Mouse (Mus musculus): ENCODE data around the gene Ier3. TPM values are rescaled to one million over a fixed set of nuclear protein-coding genes. Genes with fewer than 3 reads are reported as not detected.

The Ier3 gene
- polyA plus RNA-seq, 1 experiment from 2014 or later = 5.5 TPM

DNA sequence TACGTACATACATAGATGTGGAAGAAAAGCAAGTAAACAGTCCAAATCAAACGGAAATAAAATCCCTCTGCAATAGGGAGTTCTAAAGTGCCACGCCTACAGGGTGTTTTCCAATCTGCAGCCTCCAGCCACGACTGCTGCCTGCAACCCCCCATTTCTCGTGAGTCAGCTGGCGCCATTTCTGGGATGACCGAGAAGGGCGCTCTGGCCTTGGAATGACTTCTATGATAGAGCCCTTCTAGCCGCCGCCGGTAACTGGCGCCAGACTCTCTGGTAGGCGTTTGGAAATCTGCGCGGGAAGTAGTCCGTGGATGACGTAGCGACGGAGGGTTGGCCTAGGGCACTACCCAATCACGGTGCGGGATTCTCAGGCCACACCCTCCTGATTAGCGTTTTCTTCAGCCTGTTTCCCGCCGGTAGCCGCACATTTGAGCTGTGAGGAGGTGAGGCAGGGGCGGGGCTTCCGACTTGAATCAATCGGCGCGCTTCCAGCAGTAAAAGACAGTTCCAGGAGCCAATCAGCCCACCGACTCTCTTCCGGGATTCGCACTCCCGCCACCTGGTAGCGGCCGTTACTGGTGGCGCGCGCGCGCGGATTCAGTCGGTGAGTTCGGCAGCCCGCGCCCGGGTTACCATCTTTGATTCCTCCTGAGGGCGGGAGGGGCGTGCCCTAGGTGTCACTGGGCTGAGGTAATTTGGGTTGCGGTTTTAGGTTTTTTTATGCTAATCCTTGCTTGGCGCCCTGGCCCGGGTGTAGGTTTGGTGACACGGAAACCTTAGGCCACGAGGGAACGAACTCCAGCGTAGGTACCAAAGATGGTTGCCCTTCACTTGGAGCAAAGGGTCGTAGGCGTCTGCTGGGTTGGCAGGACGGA lies 19.8 kb downstream of the Ier3 start, which contains the start of gene Mdc1:
Mdc1 (plus strand) TSS at position 440 of the 875 bp plus-strand sequence.
- H3K27ac ChIP-seq = peak within 1 kb of the TSS; percentile 93
- H3K4me1 ChIP-seq = peaks cover 21% of the 10 kb centered on the region; the same call in 1 of the 2 replicates
- no peaks in the 10 kb centered on the region for H3K27me3 ChIP-seq (ENCODE audit: low read depth, poor library complexity, severe bottlenecking)
- H3K9me3 ChIP-seq (replicated peaks) = no peaks in the 10 kb centered on the region
- H3K36me3 ChIP-seq = peaks cover 31% of the 10 kb centered on the region
- WGBS = under 1% methylated on average over 59 of the region's 59 CpGs
- DNase-seq (ENCODE audit: low spot score) = peak; percentile 98
- peak within 1 kb of the TSS; percentile 68 for H3K4me3 ChIP-seq

DNA sequence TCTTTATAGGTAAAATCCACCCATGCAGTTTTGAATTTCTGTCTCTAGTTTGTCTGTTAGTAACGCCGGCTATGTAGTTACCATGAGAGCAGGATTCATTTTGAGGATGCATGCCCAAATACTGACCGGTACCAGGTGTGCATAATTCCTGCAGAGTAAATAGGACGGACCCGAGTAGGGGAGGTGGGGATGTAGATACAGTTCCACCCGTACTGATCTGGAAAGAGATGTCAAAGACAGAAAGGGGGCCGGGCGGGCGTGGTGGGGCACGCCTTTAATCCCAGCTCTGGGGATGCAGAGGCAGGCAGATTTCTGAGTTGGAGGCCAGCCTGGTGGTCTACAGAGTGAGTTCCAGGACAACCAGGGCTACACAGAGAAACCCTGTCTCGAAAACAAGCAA lies 20.5 kb downstream of the Ier3 start:
- H3K36me3 ChIP-seq = peaks cover 31% of the 10 kb centered on the region
- H3K4me3 ChIP-seq = peak overlapping the region; percentile 68
- H3K4me1 ChIP-seq = peaks cover 21% of the 10 kb centered on the region; the same call in 1 of the 2 replicates
- WGBS = 22% methylated on average over 11 of the region's 11 CpGs
- no peaks in the 10 kb centered on the region for H3K9me3 ChIP-seq (replicated peaks)
- H3K27me3 ChIP-seq (ENCODE audit: low read depth, poor library complexity, severe bottlenecking) = no peaks in the 10 kb centered on the region
- DNase-seq (ENCODE audit: low spot score) = peak; percentile 56
- H3K27ac ChIP-seq = peak overlapping the region; percentile 93

DNA sequence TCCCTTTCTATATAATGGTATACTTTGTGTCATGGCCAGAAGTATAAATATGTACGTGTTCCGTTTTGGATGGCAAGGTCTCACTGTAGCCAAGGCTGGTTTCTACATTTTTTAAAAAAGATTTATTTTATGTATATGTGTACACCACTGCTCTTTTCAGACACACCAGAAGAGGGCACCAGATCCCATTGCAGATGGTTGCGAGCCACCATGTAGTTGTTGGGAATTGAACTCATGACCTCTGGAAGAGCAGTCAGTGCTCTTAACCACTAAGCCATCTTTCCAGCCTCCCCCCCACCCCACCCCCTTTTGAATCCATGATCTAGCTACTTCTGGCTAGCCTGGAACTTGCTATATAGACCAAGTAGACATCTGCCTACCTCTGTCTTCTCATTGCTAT lies 22.0 kb downstream of the Ier3 start:
- Histone ChIP-seq H3K9me3 (replicated peaks) (no peaks in the 10 kb centered on the region), H3K36me3 (peaks cover 46% of the 10 kb centered on the region), H3K27ac (no peak overlapping the region), H3K4me1 (peaks cover 21% of the 10 kb centered on the region; the same call in 1 of the 2 replicates), H3K4me3 (no peak overlapping the region), H3K27me3 (ENCODE audit: low read depth, poor library complexity, severe bottlenecking) (no peaks in the 10 kb centered on the region)
- 93% methylated on average over 3 of the region's 3 CpGs for WGBS
- no peak for DNase-seq (ENCODE audit: low spot score)

DNA sequence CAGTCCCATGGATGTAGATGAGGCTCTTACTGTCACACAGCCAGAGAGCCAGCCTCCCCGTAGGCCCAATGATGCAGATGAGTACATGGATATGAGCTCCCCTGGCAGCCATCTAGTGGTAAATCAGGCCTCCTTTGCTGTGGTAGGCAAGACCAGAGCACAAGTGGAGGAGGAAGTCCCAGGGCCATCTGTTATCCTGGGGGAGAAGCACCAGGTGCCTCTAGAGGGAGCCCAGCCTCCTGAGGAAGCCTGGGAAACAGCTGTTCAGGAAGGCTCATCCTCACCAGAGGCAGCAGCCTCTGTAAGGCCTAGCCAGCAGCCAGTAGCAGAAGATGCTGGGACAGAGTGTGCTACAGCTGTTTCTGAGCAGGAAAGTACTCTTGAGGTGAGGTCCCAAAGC lies 26.6 kb downstream of the Ier3 start:
- H3K27me3 ChIP-seq (ENCODE audit: low read depth, poor library complexity, severe bottlenecking) = no peaks in the 10 kb centered on the region
- H3K4me3 ChIP-seq = no peak overlapping the region; the same call in 1 of the 2 replicates
- peaks cover 90% of the 10 kb centered on the region for H3K36me3 ChIP-seq
- WGBS = 72% methylated on average over 1 of the region's 1 CpGs
- no peaks in the 10 kb centered on the region for H3K9me3 ChIP-seq (replicated peaks)
- peaks cover 1% of the 10 kb centered on the region; the same call in 1 of the 2 replicates for H3K4me1 ChIP-seq
- DNase-seq (ENCODE audit: low spot score) = no peak
- H3K27ac ChIP-seq = no peak overlapping the region

DNA sequence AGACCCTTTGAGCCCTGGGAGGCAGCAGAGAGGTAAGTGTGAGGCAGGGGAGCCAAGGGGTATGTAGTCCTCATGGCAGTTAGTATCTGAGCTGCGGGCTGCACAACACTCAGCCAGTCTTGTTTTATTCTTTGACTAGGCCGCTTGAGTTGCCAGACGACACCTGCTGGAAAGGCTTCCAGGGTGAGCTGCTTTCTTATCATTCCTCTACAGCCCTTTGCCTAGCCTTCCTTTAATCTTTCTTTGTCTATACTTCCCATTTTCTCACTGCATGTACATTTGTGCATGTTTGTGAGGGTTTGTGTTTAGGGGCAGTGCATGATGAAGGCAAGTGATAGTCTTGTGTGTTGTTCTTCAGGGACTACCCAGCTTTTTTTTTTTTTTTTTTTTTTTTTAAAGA lies 29.5 kb downstream of the Ier3 start:
- 89% methylated on average over 3 of the region's 3 CpGs for WGBS
- Histone ChIP-seq H3K27me3 (ENCODE audit: low read depth, poor library complexity, severe bottlenecking) (no peaks in the 10 kb centered on the region), H3K36me3 (peaks cover 95% of the 10 kb centered on the region), H3K27ac (no peak overlapping the region), H3K4me1 (no peaks in the 10 kb centered on the region), H3K9me3 (replicated peaks) (no peaks in the 10 kb centered on the region), H3K4me3 (no peak overlapping the region)
- no peak for DNase-seq (ENCODE audit: low spot score)

DNA sequence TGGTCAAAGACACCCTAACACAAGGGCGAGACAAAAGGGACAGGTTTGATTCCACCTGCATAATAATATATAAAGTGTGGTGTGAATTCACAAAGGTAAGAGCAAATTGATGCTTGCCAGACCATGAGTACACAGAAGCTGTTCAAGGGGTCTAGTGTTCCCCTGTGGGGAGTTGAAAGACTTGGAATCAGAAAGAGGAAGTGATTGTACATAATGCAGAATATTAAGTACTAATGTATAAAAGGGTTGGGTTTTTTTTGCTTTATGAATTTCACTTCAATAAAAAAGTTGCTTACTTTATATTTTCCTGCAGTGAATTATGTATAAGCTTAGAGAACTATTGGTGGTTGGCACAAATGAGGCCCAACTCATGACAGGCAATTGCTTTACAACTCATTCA lies 37.9 kb downstream of the Ier3 start:
- DNase-seq (ENCODE audit: low spot score) = no peak
- H3K4me1 ChIP-seq = peaks cover 20% of the 10 kb centered on the region; the same call in 1 of the 2 replicates
- H3K27ac ChIP-seq = no peak overlapping the region
- peaks cover 61% of the 10 kb centered on the region for H3K36me3 ChIP-seq
- no peak overlapping the region for H3K4me3 ChIP-seq
- no peaks in the 10 kb centered on the region for H3K9me3 ChIP-seq (replicated peaks)
- no peaks in the 10 kb centered on the region for H3K27me3 ChIP-seq (ENCODE audit: low read depth, poor library complexity, severe bottlenecking)
- 91% methylated on average over 1 of the region's 1 CpGs for WGBS

DNA sequence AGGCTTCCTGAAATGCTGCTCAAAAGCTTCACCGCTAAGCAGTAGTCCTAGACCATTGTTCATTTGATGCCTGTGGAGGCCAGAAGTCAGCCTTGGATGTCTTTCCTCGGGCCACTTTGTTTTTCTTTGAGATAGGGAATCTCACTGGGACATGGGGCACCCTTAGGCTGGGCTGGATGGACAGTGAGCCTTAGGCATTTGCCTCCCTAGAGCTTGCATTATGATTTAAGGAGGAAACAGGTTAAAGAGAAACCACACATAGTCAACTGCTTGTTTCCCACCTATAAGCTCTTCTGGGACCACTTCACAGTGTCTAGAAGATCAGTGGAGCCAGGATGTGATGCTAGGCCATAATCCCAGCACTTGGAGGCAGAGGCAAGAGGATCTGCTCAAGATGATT lies 38.4 kb downstream of the Ier3 start:
- H3K4me1 ChIP-seq = peaks cover 25% of the 10 kb centered on the region; the same call in 1 of the 2 replicates
- 71% methylated on average over 2 of the region's 2 CpGs for WGBS
- H3K4me3 ChIP-seq = no peak overlapping the region
- peaks cover 59% of the 10 kb centered on the region for H3K36me3 ChIP-seq
- H3K9me3 ChIP-seq (replicated peaks) = no peaks in the 10 kb centered on the region
- no peaks in the 10 kb centered on the region for H3K27me3 ChIP-seq (ENCODE audit: low read depth, poor library complexity, severe bottlenecking)
- DNase-seq (ENCODE audit: low spot score) = no peak
- H3K27ac ChIP-seq = no peak overlapping the region

DNA sequence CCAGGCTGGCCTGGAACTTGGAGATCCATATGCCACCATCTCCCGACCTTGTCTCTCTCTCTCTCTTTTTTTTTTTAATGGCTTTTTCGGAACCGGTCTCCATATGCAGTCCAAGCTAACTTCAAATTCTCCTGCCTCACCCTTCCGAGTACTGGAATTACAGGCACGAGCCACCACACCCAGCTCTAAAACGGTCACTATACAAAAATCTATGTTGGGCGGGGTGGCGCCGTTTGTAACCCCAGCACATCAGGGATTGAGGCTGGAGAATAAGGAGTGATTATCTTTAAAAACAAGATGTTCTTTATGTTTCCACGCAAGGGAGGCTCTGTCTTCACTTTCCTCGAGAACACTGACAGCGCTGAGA lies 39.3 kb downstream of the Ier3 start:
- Histone ChIP-seq H3K36me3 (peaks cover 53% of the 10 kb centered on the region), H3K9me3 (replicated peaks) (no peaks in the 10 kb centered on the region), H3K27me3 (ENCODE audit: low read depth, poor library complexity, severe bottlenecking) (no peaks in the 10 kb centered on the region), H3K4me3 (peak overlapping the region; percentile 86), H3K27ac (peak overlapping the region; percentile 95), H3K4me1 (peaks cover 34% of the 10 kb centered on the region)
- WGBS = 5% methylated on average over 12 of the region's 12 CpGs
- no peak for DNase-seq (ENCODE audit: low spot score)

DNA sequence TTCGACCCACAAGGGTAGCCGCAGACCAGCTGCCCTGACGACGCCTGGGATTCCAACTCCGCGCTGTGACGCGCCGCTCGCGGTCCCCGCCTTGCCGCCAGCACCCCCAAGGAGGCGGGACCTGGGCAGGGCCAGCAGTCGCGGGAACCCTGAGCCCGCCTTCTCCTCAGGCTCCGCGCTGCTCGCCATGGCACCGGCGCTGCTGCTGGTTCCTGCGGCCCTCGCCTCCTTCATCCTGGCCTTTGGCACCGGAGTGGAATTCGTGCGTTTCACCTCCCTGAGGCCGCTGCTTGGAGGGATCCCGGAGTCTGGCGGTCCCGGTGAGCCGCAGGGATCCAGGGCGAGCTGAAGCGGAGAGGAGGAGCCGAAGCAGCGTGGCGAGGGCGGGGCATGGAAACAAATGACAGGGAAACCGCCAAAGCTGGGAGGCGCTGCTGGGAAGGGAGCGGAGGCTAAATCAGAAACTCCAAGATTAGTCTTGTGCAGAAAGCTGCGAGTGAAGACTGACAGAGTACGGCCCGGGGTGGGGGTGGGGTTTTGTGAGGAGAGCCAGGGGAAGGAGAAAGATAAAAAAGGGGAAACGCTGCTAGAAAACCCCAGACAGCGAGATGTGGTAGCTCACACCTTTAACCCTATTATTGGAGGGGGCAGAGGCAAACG lies 39.8 kb downstream of the Ier3 start, which contains the start of gene Nrm:
Nrm (plus strand) TSS at position 121 of the 660 bp plus-strand sequence.
- peaks cover 51% of the 10 kb centered on the region for H3K36me3 ChIP-seq
- no peaks in the 10 kb centered on the region for H3K9me3 ChIP-seq (replicated peaks)
- no peaks in the 10 kb centered on the region for H3K27me3 ChIP-seq (ENCODE audit: low read depth, poor library complexity, severe bottlenecking)
- H3K4me3 ChIP-seq = peak within 1 kb of the TSS; percentile 86
- DNase-seq (ENCODE audit: low spot score) = peak; percentile 91
- under 1% methylated on average over 47 of the region's 47 CpGs for WGBS
- peak within 1 kb of the TSS; percentile 95 for H3K27ac ChIP-seq
- H3K4me1 ChIP-seq = peaks cover 39% of the 10 kb centered on the region

DNA sequence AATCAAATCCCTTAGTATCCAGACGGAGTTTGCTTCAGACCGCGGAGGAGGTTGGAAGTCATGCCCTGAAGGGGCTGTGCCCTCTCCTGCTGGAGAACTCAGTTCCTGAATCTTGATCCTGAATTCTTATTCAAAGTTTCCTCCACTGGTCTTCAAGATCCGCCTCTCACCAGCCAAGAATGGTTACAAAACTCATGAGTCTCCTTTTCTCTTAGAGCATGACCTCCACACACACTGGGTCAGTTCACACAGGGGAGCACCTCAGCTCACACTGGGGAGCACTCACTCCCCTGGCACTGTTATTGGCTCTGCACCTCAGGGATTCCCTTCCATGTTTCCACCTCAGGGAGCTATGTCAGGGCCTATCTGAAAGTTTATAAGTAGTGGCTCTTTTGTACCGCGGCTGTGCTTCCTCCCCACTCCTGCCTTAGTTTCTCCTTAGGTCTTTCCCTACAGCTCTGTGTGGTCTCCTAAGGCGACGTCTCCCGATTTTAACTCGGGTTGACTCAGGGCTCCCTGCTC lies 43.4 kb downstream of the Ier3 start:
- Histone ChIP-seq H3K27me3 (ENCODE audit: low read depth, poor library complexity, severe bottlenecking) (no peaks in the 10 kb centered on the region), H3K36me3 (peaks cover 29% of the 10 kb centered on the region), H3K4me3 (peak overlapping the region; percentile 73), H3K27ac (peak overlapping the region; percentile 97), H3K4me1 (peaks cover 71% of the 10 kb centered on the region), H3K9me3 (replicated peaks) (no peaks in the 10 kb centered on the region)
- DNase-seq (ENCODE audit: low spot score) = no peak
- 24% methylated on average over 10 of the region's 10 CpGs for WGBS

DNA sequence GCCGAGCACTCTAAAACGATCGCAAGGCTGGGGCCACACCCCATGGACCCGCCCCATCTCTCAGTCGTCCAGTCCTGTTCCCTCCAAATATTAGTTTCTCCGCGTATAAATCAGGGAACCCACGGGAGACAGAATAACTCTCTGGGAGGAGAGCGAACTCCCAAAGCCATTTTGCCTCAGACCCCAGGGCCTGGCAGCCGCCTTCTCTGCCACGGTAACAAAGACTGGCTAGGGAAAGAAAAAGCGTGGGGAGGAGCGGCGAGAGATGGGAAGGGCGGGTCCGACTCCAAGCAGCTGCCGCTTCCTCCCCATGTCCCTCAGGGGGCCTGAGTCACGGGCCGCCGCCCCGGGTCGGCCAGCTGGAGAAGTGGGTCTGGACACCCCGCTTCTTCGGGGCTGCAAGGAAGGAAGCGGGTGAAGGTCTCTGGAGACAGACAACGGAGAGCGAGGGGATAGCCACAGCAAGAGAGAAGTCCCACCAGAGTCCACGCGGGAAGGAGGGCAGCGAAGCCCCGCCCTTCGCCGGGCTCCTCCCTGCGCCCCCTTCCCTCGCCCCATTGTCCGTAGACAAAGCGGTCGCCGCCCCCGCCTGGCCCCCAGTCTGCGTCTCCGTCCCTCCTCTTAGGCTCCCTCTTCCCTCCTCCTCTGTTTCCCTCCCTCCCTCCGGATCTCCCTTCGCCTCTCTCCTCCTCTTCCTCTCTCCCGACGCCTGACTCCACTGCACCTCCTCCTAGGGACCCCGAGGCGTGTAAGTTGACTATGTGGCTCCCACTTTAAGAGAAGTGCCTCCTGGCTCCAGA lies 44.2 kb downstream of the Ier3 start, which contains the start of gene Ppp1r18:
Ppp1r18 (plus strand) TSS at position 113 of the 800 bp plus-strand sequence.
- Histone ChIP-seq H3K27ac (peak within 1 kb of the TSS; percentile 97), H3K9me3 (replicated peaks) (no peaks in the 10 kb centered on the region), H3K4me1 (peaks cover 76% of the 10 kb centered on the region), H3K4me3 (peak within 1 kb of the TSS; percentile 73), H3K36me3 (peaks cover 36% of the 10 kb centered on the region), H3K27me3 (ENCODE audit: low read depth, poor library complexity, severe bottlenecking) (no peaks in the 10 kb centered on the region)
- under 1% methylated on average over 46 of the region's 48 CpGs for whole genome bisulfite sequencing
- DNase-seq (ENCODE audit: low spot score) = peak; percentile 90

DNA sequence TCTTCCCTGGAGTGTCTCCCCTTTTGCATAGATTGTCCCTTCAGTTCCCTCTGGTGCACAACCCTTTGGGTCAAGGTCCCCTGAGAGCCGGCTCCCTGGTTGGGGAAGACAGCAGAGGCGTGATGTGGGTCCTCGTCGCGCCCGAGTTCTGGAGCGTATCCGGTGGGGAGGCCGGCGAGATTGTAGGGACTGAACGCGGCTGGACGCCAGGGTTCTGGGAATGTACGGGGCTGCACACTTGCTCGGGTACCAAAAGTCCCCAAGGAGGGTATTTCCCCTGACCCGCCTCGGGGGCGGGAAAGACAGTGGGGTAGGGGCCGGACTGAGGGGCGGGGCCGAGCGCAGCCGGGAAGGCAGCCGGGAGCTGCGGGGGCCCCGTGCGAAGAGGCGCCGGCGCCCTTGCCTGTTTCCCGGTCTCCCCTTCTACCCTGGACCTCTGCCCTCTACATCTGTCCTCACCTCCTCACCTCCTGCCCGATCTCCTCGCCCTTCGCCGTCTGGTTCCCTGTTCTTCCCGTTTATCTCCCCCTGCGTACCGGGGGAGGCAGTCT lies 44.9 kb downstream of the Ier3 start:
- Histone ChIP-seq H3K9me3 (replicated peaks) (no peaks in the 10 kb centered on the region), H3K27ac (peak overlapping the region; percentile 97), H3K4me3 (peak overlapping the region; percentile 73), H3K36me3 (peaks cover 42% of the 10 kb centered on the region), H3K4me1 (peaks cover 71% of the 10 kb centered on the region), H3K27me3 (ENCODE audit: low read depth, poor library complexity, severe bottlenecking) (no peaks in the 10 kb centered on the region)
- peak; percentile 79 for DNase-seq (ENCODE audit: low spot score)
- whole genome bisulfite sequencing = under 1% methylated on average over 29 of the region's 38 CpGs

All from limb, embryonic 10.5 days (tissue).